1 mouse cellular context compared by ENCODE assay signal in the genomic region with DNA sequence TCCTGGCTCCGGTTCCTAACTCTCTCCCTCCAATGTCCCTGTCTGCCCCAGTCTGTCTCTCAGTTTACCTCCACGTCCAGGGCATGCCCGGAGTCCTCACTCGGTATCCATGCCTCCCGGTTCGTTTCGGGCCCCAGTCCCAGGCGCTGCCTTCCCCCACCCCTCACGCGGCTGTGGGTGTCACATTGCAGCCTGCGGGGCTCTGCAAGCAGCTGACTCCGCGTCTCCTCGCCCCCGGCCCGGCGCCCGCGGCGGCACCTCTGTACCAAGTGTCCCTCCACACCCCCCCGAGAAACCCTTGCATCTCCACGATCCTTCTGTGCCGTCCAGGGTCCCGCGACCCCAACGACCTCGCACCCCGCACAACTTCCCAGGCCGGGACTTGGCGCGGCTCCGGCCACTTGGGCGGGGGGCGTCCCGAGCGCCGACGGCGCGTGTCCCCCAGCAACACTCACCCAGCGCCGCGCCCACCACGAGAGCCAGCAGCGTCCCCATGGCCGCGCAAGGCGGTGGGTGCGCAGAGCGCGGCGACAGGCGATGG.
TF ChIP-seq lines count a peak whose summit lies in the region.

No protein-coding gene starts in this region.

TF ChIP-seq in CH12.LX, 34 proteins besides CTCF, POLR2A, EP300 and RAD21:
- no peak for TF ChIP-seq CHD2 (IDR thresholded peaks at IDR 0.05; ENCODE audit: low read length)
- no peak for TF ChIP-seq MAX (IDR thresholded peaks at IDR 0.05; ENCODE audit: low read length)
- TF ChIP-seq NELFE (IDR thresholded peaks at IDR 0.05; ENCODE audit: low read depth, low read length), result no peak
- no peak for TF ChIP-seq ZKSCAN1 (IDR thresholded peaks at IDR 0.05; ENCODE audit: borderline replicate concordance, low read depth, low read length)
